Mouse (Mus musculus): ENCODE data around the gene Pde4d.

Gene Pde4d

GRCm38 (mm10) chr13:109260796-109261516 is 811.2 kb downstream of the Pde4d start:
- DNase-seq: peak; percentile 47

GRCm38 (mm10) chr13:109261642-109262220 is 812.0 kb downstream of the Pde4d start:
- DNase-seq: no peak

- no peak for DNase-seq
These were observed 812.8 kb downstream of the Pde4d start for GRCm38 (mm10) chr13:109262501-109262900.

GRCm38 (mm10) chr13:109263833-109264232 is 814.1 kb downstream of the Pde4d start:
- DNase-seq: no peak

GRCm38 (mm10) chr13:109268253-109268652 is 818.5 kb downstream of the Pde4d start:
- DNase-seq: no peak

- DNase-seq: no peak
These were observed 819.0 kb downstream of the Pde4d start for GRCm38 (mm10) chr13:109268659-109269322.

- DNase-seq: no peak
These were observed 825.1 kb downstream of the Pde4d start for GRCm38 (mm10) chr13:109274869-109275268.

GRCm38 (mm10) chr13:109277792-109278191 is 828.0 kb downstream of the Pde4d start:
- DNase-seq: no peak

- DNase-seq: peak; percentile 80
These were observed 828.8 kb downstream of the Pde4d start for GRCm38 (mm10) chr13:109278504-109278912.

- DNase-seq: no peak
These were observed 829.5 kb downstream of the Pde4d start for GRCm38 (mm10) chr13:109279211-109279610.

- no peak for DNase-seq
These were observed 830.7 kb downstream of the Pde4d start for GRCm38 (mm10) chr13:109280433-109280832.

GRCm38 (mm10) chr13:109287465-109287864 is 837.7 kb downstream of the Pde4d start:
- no peak for DNase-seq

GRCm38 (mm10) chr13:109290922-109291321 is 841.2 kb downstream of the Pde4d start:
- no peak for DNase-seq

GRCm38 (mm10) chr13:109293011-109293410 is 843.3 kb downstream of the Pde4d start:
- no peak for DNase-seq

- DNase-seq: no peak
These were observed 846.7 kb downstream of the Pde4d start for GRCm38 (mm10) chr13:109296347-109297037.

- no peak for DNase-seq
These were observed 849.1 kb downstream of the Pde4d start for GRCm38 (mm10) chr13:109298852-109299251.

GRCm38 (mm10) chr13:109299511-109300250 is 849.9 kb downstream of the Pde4d start:
- peak; percentile 55 for DNase-seq

- DNase-seq: peak; percentile 11
These were observed 862.8 kb downstream of the Pde4d start for GRCm38 (mm10) chr13:109312542-109312941.

- no peak for DNase-seq
These were observed 865.9 kb downstream of the Pde4d start for GRCm38 (mm10) chr13:109315608-109316007.

GRCm38 (mm10) chr13:109317644-109318043 is 867.9 kb downstream of the Pde4d start:
- no peak for DNase-seq

GRCm38 (mm10) chr13:109318434-109318998 is 868.8 kb downstream of the Pde4d start:
- no peak for DNase-seq

- DNase-seq: no peak
These were observed 876.3 kb downstream of the Pde4d start for GRCm38 (mm10) chr13:109326061-109326460.
